Mouse (Mus musculus) liver, embryonic 16.5 days (tissue): ENCODE results near the gene Pde10a. TPM values are rescaled to one million over a fixed set of nuclear protein-coding genes. Genes with fewer than 3 reads are reported as not detected.

Experiments
- ATAC-seq: fragments of 200-750 bp; cut with Nextera tagmentation; 2 replicates; pipeline ENCODE4 v1.8.0; 2017; ENCODE audit warnings: low read depth, mild to moderate bottlenecking, moderate number of reproducible peaks, moderate library complexity
- H3K27ac ChIP-seq: fragments of 300-500 bp; sonication (generic); 2 replicates; pipeline ENCODE4 v1.5.1; 2014; ENCODE audit warnings: mild to moderate bottlenecking, low read length
- H3K27me3 ChIP-seq: fragments of 300-500 bp; sonication (generic); 2 replicates; pipeline ENCODE4 v1.6.1; 2014; ENCODE audit warnings: low read depth, low read length, mixed read lengths; ENCODE audit not compliant: control insufficient read depth, insufficient read depth
- H3K36me3 ChIP-seq: fragments of 300-500 bp; sonication (generic); 2 replicates; pipeline ENCODE4 v1.6.1; 2014; ENCODE audit warnings: mild to moderate bottlenecking; ENCODE audit not compliant: control insufficient read depth, insufficient read depth
- H3K4me1 ChIP-seq: fragments of 300-500 bp; sonication (generic); 2 replicates; pipeline ENCODE4 v1.6.1; 2014; ENCODE audit warnings: low read depth, low read length, mixed read lengths; ENCODE audit not compliant: control insufficient read depth
- H3K4me2 ChIP-seq: fragments of 300-500 bp; sonication (generic); 2 replicates; pipeline ENCODE4 v1.6.1; 2014; ENCODE audit warnings: low read depth, low read length, mixed read lengths
- H3K4me3 ChIP-seq: fragments of 300-500 bp; sonication (generic); 2 replicates; pipeline ENCODE4 v1.5.1; 2014; ENCODE audit warnings: low read depth, mild to moderate bottlenecking, low read length
- H3K9ac ChIP-seq: fragments of 300-500 bp; sonication (generic); 2 replicates; pipeline ENCODE4 v1.6.1; 2014; ENCODE audit warnings: low read depth, low read length
- H3K9me3 ChIP-seq: fragments of 300-500 bp; sonication (generic); replicated peaks from 2 replicates; pipeline ENCODE4 v1.6.1; 2016; ENCODE audit warnings: low read length; ENCODE audit not compliant: control insufficient read depth
- WGBS: fragments of 180-500 bp; shearing (Covaris S2); extraction: QIAGEN DNeasy Blood & Tissue Kit; methylation state at CpG from one replicate; pipeline ENCODE4 v1.1.7; 2014; ENCODE audit not compliant: insufficient replicate concordance; 5-methylcytosine and 5-hydroxymethylcytosine counted together
- polyA plus RNA-seq: library from polyadenylated mRNA; unstranded; fragments of >200 nt; fragmentation: Nextera tagmentation; extraction: Ambion mirVana; gene quantifications from 2 replicates; pipeline ENCODE4 v1.2.1, GENCODE M21; 2015

The Pde10a gene
- polyA plus RNA-seq, 1 experiment from 2014 or later = 0.89 TPM

GRCm38 (mm10) chr17:8972152-8972854 lies 447.1 kb downstream of the Pde10a start:
- Histone ChIP-seq H3K9ac (no peak overlapping the region), H3K4me1 (no peaks in the 10 kb centered on the region), H3K27ac (no peak overlapping the region), H3K27me3 (no peaks in the 10 kb centered on the region), H3K4me3 (no peak overlapping the region), H3K9me3 (no peaks in the 10 kb centered on the region), H3K36me3 (no peaks in the 10 kb centered on the region), H3K4me2 (no peak overlapping the region)
- 49% methylated on average over 12 of the region's 12 CpGs for WGBS
- no peak for ATAC-seq

DNA sequence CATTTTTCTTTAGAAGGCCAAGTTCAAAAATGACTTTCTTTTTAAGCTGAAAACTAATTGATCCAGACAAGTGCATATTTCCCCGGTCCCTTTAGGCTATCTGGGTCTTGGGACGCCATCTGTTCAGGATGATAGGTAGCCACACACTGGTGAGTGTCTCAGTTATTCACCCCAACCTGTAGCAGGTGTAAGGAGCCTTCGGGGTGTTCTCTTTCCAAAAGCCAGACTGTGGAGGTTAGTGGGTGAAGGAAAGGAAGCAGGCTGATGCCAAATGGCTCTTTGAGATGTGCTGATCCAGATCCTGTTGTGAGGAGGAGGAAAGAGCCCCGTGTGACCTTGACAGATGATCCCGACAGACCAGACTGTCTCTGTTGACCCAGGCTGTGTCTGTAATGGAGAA lies 448.2 kb downstream of the Pde10a start:
- 41% methylated on average over 5 of the region's 5 CpGs for WGBS

DNA sequence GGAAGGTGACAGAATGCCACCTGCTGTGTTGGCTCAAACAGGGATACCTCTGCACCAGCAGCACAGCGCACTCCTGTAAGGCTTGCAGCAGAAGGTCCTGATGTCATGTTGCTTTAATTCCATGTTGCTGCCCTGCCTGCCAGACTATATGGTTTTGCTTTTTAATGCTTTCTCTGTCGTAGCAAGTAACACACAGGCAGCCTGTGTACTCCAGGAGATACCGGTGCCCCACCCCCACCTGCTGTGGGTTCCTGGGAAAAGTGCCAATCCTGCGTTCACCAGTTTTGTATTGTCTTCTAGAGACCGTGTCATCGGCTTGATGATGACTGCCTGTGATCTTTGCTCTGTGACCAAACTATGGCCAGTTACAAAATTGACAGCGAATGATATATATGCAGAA lies 449.3 kb downstream of the Pde10a start:
- Histone ChIP-seq H3K27ac (no peak overlapping the region), H3K27me3 (no peaks in the 10 kb centered on the region), H3K9ac (no peak overlapping the region), H3K36me3 (no peaks in the 10 kb centered on the region), H3K4me3 (no peak overlapping the region), H3K4me2 (no peak overlapping the region), H3K4me1 (no peaks in the 10 kb centered on the region), H3K9me3 (no peaks in the 10 kb centered on the region)
- no peak for ATAC-seq
- 63% methylated on average over 7 of the region's 7 CpGs for WGBS

More for the DNA sequence above, 448.2 kb downstream of the Pde10a start:
- H3K9me3 ChIP-seq = no peaks in the 10 kb centered on the region
- no peaks in the 10 kb centered on the region for H3K36me3 ChIP-seq
- H3K4me2 ChIP-seq = no peak overlapping the region
- no peak overlapping the region for H3K9ac ChIP-seq
- no peak overlapping the region for H3K27ac ChIP-seq
- no peaks in the 10 kb centered on the region for H3K4me1 ChIP-seq
- ATAC-seq = no peak
- H3K4me3 ChIP-seq = no peak overlapping the region
- no peaks in the 10 kb centered on the region for H3K27me3 ChIP-seq

GRCm38 (mm10) chr17:8974823-8975397 lies 449.7 kb downstream of the Pde10a start:
- Histone ChIP-seq H3K36me3 (no peaks in the 10 kb centered on the region), H3K9me3 (no peaks in the 10 kb centered on the region), H3K27ac (no peak overlapping the region), H3K4me1 (no peaks in the 10 kb centered on the region), H3K27me3 (no peaks in the 10 kb centered on the region), H3K4me3 (no peak overlapping the region), H3K9ac (no peak overlapping the region), H3K4me2 (no peak overlapping the region)
- WGBS = 47% methylated on average over 6 of the region's 6 CpGs
- no peak for ATAC-seq

- no peaks in the 10 kb centered on the region for H3K36me3 ChIP-seq
- no peak overlapping the region for H3K9ac ChIP-seq
- ATAC-seq = no peak
- H3K27ac ChIP-seq = no peak overlapping the region
- no peak overlapping the region for H3K4me3 ChIP-seq
- 68% methylated on average over 6 of the region's 6 CpGs for WGBS
- H3K27me3 ChIP-seq = no peaks in the 10 kb centered on the region
- H3K4me1 ChIP-seq = no peaks in the 10 kb centered on the region
- H3K4me2 ChIP-seq = no peak overlapping the region
- H3K9me3 ChIP-seq = no peaks in the 10 kb centered on the region
Measured at GRCm38 (mm10) chr17:8976745-8977144, 451.6 kb downstream of the Pde10a start.

DNA sequence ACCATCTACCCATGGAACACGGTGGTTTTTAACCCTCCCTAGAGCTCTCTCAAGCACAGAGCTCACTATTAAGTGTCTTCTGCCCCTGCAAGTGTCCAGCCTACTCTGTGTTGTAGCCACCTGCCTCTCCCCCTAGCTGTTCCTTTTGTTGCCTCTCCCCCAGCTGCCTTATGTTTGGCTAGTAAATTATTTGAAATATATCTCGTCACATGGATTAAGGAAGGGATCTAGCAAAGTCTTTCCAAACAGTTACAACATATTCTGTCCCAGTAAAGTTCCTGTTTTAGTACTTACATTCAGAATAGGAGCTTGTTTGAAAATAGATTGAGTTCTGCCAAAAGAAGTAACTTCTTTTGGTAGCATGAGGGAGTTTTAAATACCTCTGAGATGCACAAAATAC lies 452.1 kb downstream of the Pde10a start:
- H3K27me3 ChIP-seq = no peaks in the 10 kb centered on the region
- WGBS = 41% methylated on average over 2 of the region's 2 CpGs
- H3K4me2 ChIP-seq = no peak overlapping the region
- H3K9ac ChIP-seq = no peak overlapping the region
- H3K9me3 ChIP-seq = no peaks in the 10 kb centered on the region
- H3K36me3 ChIP-seq = no peaks in the 10 kb centered on the region
- H3K4me3 ChIP-seq = no peak overlapping the region
- no peak overlapping the region for H3K27ac ChIP-seq
- no peaks in the 10 kb centered on the region for H3K4me1 ChIP-seq
- no peak for ATAC-seq

DNA sequence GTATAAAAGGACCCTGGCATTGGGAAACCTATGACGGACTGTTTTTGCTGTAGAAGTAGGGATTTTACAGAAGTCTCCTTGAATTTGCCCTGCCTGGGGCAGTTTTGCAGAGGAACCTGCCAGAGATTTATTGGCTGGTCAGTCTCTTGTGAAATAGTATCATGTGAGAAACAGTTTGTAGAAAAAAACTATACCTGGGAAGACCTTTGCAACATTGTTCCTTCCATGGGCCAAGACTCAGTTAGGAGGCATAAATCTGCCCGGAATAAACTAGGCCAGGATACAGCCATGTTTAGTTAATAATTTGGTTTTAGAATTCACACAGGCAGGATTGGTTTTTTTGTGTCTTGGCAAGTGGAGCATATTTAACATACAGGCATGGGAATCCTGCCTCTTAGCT lies 458.4 kb downstream of the Pde10a start:
- ATAC-seq = no peak
- H3K9ac ChIP-seq = no peak overlapping the region
- no peaks in the 10 kb centered on the region for H3K4me1 ChIP-seq
- H3K27me3 ChIP-seq = no peaks in the 10 kb centered on the region
- no peak overlapping the region for H3K27ac ChIP-seq
- H3K4me3 ChIP-seq = no peak overlapping the region
- H3K36me3 ChIP-seq = no peaks in the 10 kb centered on the region
- no peak overlapping the region for H3K4me2 ChIP-seq
- WGBS = 65% methylated on average over 2 of the region's 2 CpGs
- no peaks in the 10 kb centered on the region for H3K9me3 ChIP-seq

- ATAC-seq = no peak
- Histone ChIP-seq H3K36me3 (no peaks in the 10 kb centered on the region), H3K4me2 (no peak overlapping the region), H3K4me1 (no peaks in the 10 kb centered on the region), H3K9me3 (no peaks in the 10 kb centered on the region), H3K27me3 (no peaks in the 10 kb centered on the region), H3K9ac (no peak overlapping the region), H3K4me3 (no peak overlapping the region), H3K27ac (no peak overlapping the region)
- WGBS = 71% methylated on average over 5 of the region's 5 CpGs
Measured at GRCm38 (mm10) chr17:8985714-8986113, 460.5 kb downstream of the Pde10a start.

DNA sequence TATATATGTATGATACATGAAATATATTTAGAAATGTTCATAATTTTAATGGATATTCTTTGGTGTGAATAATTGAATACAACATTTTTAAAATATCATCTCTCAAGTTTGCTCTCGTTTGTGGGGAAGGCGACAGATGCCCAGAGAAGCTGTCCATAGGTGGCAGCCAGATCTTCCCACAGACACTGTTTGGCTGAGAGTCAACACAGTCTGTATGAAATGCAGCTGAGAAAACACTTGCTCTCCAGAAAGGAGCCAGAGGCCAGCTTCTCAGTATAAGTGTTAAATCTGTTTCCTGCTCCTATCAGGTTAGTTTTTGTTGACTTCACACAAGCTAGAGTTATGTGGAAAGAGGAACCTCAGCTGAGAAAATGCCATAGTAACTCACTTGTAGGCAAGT lies 461.4 kb downstream of the Pde10a start:
- no peaks in the 10 kb centered on the region for H3K36me3 ChIP-seq
- no peak overlapping the region for H3K27ac ChIP-seq
- H3K27me3 ChIP-seq = no peaks in the 10 kb centered on the region
- no peaks in the 10 kb centered on the region for H3K4me1 ChIP-seq
- no peak overlapping the region for H3K4me2 ChIP-seq
- H3K9me3 ChIP-seq = no peaks in the 10 kb centered on the region
- ATAC-seq = no peak
- H3K4me3 ChIP-seq = no peak overlapping the region
- no peak overlapping the region for H3K9ac ChIP-seq
- 63% methylated on average over 2 of the region's 2 CpGs for WGBS
